Mouse (Mus musculus) gastrocnemius, postnatal 25 days (tissue): ENCODE measurements at regions not wholly inside any gene's neighbourhood (a gene's known extent, or its start where the extent isn't known, plus 50 kb on each side); places are given as distances from the start of the nearest gene placed in this dataset.
A peak's percentile ranks its signal among the peaks of the same experiment; 100 is the strongest.

Source experiments
- DNase-seq: peaks from one replicate; pipeline ENCODE4 v3.0.0; 2022

DNA sequence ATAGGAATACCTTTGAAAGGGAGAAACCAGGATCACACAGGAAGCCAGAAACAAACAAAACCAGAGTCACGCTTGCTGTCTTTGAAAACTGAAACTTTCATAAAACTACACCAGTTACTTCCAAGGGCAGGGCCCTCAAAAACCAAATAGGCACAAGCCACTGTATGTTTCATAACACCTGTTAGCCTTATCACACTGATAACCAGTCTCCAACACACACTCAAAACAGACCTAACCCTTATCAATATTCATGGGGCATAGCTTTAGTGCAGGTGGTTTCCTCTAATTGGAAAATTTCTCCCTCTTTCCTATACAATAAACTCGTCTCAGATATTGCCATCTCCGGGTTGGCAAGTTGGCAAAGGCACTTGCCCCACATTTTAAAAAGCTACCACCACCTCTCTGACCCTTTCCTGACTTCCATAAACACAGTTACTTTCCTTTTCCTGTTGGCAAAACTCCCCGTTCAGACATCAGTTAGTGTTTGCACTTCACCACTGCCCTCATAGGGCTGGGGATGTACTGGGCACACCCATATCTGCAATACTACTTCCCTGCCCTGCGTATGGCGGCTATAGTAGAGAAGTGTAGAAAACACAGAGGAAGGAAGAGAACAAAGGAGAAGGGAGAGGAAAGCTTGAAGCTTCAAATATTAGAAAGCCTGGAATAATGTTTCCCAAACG is 169.1 kb upstream of the Col8a1 start:
- no peak for DNase-seq

DNA sequence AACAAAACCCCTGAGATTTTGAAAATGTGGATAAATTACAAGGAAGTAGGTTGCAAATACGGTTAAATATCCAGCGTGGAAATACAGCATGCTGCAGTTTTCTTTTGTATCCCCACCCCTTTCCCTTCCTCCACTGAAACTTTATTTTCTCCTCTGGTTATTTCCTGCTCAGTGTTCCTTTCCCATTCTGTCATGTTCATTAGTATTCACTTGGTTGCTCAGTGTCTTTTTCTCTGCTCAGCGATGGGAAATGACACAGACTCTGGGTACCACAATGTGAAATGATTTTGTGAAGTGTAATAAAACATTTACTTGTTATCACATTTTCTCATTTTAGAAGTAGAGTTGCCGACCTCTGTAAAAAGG is 169.6 kb upstream of the Col8a1 start:
- no peak for DNase-seq

DNA sequence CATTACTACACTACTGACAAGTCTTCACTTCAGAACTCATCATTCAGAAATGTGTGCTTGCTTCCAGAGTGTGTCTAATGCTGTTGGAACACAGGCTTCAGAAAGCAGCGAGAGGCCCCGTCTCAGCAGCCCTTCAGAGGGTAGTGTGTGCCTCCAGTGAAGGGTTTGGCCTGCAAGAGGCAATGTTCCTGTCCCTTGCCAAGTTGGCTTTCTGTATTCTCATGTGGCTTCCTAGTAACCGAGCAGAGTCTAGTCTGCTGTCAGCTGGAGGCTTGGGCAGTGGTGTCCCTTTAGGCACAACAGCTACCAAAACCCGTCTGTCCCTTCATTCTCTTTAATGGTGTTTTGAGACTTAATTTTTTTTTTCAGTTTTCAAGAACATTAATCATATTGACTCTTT is 173.3 kb upstream of the Col8a1 start:
- peak; percentile 80 for DNase-seq

DNA sequence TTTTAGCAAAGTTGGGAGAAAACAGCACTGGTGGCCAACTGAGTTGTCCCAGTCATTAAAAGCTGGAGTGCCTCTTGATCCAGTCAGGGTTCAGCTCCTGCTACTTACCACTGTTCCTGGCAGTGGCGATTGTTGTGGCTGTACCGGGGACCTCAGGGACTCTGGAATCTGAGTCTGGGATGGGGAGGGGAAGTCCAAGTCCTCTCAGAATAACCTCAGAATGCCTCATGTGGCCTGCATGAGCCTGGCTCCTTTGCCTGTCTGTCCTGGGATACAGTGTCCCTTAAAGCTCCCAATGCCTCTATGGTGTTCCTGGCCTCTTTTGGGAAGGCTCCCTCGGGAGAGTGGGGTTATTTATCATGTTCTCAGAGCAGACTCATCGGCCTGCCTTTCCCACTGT is 173.8 kb upstream of the Col8a1 start:
- DNase-seq: peak; percentile 79

DNA sequence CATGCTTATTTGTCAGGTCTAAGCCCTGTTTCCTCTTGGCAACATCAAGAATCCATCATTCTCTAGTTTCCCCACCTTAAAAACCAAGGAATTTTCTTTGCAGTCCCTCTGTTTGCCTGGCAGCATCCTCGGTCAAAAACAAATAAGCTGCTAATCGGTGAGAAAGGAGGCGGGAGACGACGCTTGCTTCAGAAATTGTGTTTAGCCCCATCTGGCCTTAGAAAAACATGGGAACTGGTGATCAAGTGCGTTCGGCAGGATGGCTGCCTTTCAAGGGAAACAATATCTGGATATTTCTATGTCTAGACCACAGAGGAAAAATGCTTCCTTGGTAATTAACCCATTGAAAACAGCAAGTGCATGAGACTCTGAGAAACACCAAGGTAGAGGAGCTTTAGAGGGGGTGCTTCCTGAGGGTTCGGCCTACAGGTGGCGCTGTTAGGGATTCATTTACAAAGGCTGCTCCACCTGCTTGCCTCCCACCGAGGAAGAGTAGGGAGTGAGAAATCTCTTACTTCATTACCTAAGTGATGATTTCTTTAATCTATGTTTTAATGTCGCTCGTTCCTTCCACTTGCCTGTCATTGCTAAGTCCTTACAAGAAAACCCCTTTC is 174.7 kb upstream of the Col8a1 start:
- no peak for DNase-seq

DNA sequence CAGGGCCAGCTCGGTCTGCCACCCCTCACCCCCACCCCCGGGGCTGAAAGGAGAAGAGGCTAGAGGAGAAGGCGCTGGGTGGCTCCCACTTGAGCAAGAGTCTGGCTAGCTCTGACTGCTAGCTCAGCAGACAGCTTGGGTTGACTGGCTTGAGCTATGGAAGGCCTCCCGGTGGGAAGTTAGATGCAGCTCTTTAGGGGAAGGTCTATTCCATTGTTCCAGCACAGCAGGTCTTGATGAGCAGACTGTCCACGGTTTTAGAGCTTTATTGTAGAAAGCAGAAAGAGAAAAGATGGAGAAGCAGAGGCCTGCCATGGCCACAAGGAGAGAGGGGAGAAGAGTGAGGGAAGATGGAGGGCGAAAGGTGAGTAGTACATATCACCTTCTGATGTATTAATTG is 190.9 kb upstream of the Col8a1 start:
- no peak for DNase-seq

DNA sequence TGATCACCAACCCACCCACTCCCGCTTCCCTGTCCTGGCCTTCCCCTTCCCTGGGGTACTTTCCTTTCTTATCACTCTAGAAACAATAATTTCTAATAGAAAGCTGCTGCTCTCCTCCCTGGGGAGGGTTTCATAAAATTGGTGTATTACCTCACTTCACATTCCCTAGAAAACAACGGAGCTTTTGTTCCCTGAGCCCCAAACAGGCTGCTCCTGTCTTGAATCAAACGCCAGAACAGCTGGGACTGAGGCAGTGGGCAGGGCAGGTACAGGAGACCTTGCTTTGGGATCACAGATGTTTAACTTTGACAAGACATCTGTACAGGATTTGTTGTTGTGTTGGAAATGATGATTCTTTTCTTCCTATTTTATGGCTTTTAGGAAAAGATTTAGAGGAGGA is 192.8 kb upstream of the Col8a1 start:
- no peak for DNase-seq

DNA sequence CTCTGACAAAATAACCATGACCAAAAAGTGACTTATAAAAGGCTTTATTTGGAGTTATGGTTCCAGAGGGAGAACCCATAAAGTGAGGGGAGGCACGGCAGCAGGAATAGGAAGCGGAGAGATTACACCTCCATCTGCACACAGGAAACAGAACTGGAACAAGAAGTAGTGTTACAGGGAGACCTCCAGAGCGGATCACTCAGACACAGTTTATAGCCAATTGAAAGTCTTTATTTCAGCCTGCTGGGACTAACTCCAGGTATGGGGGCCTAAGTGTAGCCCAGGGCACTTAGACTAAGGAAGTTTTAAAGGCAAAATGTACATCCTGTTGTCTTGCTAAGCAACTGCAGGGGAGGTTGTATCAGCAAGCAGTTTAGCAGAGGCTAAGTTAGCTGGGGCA is 195.1 kb upstream of the Col8a1 start:
- no peak for DNase-seq

DNA sequence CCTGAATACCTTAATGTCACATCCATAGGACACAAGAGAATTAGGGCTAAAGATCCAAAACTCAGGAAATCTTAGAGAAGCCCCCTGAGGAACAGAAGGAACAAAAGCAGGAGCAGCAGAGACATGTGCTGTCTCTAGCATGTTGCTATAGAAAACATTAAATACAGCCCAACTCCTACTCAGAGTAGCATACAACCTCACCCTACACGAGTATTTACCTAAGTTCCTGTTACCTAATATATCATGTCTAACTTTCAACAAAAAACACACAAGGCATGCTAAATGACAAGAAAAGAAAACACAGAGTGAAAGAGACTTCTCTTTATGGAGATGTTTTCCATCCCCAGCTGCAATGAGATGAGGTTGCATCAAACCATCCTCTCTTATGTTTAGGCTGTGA is 216.4 kb upstream of the Col8a1 start:
- no peak for DNase-seq

DNA sequence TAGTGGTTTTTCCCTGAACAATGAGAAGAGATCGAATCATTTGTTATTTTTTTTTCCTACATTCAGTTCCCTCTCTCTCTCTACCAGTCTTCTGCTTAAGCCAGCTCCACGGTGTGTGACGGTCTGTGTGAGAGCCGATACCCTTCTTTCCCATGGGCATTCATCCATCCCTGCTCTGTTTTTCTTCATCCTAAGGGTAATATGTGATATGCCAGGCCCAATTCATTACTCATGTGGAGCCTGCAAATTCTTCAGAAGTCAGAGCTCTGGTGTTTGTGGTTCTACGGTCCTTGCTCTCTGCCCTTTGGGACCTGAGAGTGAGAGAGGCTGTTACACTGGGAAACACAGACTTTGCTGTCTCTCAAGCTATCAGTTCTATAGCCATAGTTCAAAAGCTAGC is 229.6 kb upstream of the Col8a1 start:
- DNase-seq: no peak

DNA sequence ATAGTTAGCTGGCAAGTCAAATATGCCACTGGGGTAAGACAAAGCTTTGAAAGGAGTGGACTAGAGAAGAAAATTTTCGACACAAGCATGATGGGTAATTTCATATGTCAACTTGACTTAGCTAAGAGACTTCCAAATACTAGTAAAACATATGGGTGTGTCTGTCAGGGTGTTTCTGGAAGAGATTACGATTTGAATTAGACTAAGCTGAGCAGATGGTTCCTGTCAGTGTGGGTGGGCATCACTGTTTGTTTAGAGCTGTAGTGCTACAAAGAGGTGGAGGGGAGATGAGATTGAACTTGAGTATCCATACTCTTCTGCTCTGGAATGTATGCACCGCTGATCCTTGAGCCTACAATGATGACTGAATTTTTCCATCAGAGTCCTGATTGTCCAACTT is 251.2 kb upstream of the Col8a1 start:
- no peak for DNase-seq

DNA sequence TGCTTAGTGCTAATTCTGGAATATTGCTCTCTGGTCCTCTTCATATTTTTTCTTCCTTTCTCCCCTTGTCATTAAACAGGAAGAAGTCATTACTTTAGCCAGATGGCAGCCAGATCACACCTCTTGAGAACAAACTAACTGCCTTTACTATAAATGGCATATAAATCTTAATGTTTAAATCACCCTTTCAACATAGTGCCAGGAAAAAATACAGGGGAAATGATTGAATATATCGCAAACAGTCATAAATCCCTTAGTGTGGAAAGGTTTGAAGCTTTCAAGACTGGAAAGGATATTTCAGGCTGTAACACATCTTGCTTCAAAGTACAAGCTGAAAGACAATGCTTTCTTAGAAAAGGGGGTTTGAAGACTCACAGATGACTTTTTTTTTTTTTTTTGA is 259.0 kb upstream of the Col8a1 start:
- no peak for DNase-seq

DNA sequence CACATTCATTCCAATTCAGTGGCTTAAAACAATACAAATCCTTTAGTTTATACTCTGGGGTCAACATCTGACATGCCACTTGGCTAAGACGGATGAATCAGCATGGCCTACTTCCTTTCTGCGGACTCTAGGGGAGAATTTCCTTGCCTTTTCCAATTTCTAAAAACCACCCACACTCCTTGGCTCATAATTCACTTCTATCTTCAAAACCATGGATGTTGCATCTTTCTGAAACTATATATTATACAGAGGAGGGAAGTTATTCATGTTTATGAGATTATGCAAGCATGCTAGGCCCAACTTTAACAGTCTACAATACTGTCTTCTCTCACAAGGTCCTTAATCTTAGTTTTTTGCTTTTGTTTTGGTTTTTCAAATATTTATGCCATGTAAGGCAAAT is 273.0 kb upstream of the Col8a1 start:
- DNase-seq: no peak

DNA sequence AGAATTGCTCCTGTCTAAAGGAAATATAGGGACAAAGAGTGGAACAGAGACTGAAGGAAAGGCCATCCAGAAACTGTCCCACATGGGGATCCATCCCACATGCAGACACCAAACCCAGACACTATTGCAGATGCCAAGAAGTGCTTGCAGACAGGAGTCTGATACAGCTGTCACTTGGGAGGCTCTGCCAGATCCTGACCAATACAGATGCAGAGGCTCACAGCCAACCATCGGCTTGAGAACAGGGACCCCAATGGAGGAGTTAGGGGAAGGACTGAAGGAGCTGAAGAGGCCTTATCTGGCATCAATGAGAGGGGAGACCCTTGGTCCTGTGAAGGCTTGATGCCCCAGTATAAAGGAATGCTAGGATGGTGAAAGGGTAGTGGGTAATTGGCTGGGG is 274.0 kb upstream of the Col8a1 start:
- DNase-seq: peak; percentile 6

DNA sequence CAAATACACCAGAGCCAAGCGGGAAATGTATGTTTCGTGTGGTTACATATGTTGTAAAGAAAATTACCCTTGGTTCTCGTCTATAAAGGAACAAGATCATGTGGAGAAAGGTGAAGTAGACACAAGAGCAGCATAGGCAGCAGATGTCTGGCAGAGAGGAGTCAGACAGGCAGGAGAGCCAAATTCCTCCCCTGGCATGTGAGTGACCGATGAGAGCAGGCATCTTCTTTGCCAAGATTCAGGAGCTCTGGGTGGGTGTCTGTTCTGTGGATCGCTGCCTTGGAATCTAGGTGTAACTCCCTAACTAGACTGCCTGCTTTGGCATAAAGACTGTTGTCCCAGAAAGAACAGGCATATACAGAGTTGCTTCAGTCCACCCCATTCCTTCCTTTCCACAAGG is 275.1 kb upstream of the Col8a1 start:
- peak; percentile 7 for DNase-seq

DNA sequence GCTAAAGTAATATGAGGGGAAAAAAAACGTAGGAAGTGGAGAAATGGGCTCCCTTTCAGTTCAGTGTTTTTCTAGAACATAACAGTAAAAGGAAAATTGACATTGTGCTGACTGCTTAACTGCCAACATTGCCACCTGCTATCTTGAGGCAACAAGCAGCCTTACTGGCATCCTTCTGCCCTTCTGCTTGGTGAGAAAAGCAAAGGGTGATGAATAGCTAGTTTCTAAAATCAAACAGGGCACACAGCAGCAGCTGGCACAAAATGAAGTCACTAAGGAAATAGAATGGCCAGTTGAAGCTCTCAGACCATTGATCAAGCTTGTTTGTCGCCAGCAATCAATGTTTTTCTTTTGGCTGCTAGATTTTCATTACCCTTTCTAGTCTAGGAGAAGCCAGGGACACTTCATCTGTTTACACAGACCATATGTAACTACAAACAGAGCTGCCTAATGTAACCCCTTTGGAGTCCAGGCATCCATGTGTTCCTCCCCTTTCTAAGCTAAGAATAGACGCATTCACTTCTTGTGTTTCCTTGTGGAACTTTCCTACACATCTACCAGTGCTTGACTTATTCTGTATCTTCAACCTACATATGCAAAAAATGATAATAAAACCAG is 314.2 kb upstream of the Col8a1 start:
- no peak for DNase-seq

DNA sequence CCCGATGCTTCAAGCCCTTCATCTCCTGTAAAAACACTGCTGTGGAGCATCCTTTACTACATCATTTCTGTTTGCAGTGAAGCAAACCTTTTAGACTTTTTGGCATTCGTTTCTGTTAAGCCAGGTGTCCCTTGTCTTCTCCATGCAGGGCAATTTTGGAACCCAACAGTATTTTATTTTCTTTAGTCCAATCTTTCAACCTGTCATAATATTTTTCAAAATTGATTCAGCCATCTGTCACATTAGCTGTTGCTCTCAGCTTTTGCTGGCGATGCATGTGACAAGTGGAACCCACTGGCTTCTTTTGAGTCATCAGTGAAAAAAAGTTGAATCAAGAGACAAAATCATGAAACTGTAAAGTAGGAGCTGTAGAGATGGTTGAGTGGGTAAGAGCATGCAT is 317.9 kb upstream of the Col8a1 start:
- DNase-seq: no peak

DNA sequence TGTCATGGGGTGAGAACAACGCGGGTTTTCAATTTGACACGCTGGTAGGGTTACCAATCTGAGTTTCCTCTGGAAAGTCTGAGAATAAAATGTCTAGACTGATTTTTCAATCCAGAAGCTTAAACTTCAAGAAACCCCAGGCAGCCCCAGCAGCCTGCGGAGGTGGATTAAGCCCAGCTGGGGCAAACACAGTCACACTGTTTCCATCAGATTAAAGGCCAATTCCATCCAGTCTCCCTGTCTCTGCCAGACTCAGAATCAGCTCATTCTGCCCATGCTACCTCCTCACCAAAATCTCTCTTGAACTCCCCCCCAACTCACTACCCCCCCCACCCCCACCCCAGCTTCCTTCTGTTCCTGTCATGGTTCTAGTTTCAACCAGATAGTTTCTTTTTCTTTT is 307.9 kb upstream of the Dcbld2 start:
- no peak for DNase-seq

DNA sequence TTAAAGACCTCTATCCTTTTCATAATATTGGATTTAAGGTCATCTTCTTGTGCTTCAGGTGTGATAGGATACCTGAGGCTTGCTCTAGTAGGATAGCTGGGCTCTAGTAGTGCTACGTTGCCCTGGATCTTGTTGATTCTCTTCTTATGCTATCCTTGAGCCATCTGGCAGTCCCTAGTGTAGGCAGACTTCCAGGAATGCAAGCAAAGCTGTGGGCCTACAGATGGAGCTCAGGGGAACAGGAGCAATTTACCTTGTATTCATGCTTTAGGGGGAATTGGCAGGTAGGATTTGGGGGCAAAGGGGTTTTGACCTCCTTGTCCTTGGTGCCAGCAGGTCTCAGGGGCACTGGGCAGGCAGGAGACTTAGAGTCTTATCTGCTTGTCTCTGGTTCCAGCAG is 297.8 kb upstream of the Dcbld2 start:
- no peak for DNase-seq

DNA sequence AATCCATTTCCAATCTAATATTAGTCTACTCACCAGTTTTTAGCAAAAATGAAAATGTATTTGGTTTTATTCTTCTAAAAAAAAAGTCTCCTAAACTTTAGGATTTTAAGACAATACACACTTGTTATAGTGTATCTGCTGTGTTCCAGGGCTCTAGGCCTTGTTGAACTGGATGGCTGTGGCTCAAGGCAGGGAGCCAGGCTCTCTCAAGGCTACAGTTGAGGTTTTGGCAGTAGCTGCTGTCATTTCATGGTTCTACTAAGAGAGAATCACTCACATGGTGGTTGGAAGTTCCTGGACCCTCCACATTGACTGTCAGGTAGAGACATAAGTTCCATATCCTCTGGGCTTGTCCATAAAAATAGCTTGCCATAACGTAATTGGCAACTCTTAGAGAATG is 282.2 kb upstream of the Dcbld2 start:
- DNase-seq: no peak

DNA sequence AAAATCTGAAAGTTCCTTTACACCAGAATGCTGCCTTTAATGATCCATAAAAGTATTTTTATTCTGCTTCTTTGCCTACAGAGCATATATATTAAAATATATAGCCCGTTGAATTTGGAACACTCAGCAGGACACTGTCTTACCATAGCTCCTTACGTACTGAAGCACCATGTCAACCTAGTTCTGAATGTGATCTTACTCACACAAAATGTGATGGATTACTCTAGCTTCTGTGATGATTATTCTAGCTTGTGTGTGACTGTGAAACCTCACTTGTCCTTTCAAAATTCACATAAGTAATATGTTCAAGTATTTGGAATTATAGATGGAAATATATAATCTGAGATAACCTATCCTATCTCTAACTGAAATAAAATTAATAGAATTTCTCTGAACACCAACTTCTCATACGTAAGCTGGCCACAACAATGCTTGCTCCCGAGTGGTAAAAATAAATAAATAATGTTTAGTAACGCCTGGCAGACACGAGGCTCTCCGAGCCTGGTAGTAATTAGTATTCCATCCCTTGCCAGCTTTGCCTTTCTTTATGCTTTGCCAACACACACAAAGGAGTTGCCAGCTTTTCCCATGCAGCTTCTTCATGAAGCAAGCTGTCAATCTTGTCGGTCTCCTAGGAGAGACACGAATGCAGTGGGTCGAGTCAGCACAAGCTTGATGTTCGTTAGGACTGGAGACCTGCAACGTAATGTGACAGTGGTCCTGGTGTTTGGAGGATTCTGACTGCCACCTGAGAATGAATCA is 271.9 kb upstream of the Dcbld2 start:
- DNase-seq: no peak

DNA sequence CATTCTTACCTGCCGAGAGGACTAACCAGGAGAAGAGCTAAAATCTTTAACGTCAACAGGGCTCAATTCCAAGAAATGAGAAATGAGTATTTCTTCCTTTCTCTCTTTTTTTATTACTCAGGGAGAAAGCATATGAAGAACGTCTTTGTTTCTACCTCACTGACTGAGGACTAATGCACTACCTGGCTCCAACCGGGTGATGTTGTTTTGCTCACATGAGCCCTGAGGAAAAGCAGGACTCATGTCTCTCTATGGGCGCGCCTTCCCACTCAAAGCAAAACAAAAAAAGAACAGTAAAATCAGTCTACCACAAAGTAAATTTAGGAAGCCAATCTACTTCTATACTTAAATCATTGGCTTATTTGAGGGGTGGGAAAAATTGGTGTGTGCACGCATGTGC is 271.3 kb upstream of the Dcbld2 start:
- DNase-seq: no peak

DNA sequence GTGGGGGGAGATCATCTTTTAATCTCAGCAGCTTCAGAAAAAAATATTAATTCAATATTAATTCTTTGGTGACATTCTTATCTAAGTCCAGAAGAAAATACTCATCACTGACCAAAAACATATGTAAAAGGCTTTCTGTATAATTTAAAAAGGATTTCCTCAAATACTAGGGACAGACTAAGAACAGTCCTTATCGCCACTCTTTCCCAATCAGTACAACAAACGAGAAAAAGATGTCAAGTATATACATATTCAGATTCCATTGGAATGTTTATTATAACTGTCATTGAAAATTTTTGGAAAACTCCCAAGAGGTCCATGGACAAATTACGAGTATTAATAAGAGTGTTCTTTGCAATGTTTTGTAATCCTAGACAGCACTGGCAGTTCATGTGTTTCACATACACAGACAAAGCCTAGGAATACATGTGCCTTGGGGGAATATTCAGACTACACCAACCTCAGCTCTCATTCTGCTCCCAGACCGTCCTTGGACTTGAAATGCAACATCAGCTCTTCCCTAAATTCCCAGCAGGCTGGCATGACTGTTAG is 270.4 kb upstream of the Dcbld2 start:
- DNase-seq: no peak
